Mouse (Mus musculus) CH12.LX (cell line): ENCODE data around the gene Rpl23.

Source experiments
- CHD1 ChIP-seq: IDR thresholded peaks from 2 replicates; pipeline ENCODE4 v1.6.1; 2012; ENCODE audit warnings: low read depth, low read length, improper control_type of control experiment, inconsistent platforms
- CTCF ChIP-seq, 2 experiments: IDR thresholded peaks in 1 of 2; conservative IDR thresholded peaks in 1 of 2; 2 replicates each; pipeline ENCODE4 v1.5.1; 2011 to 2012; ENCODE audit warnings: low read depth in 2 of 2, low read length in 2 of 2, improper control_type of control experiment in 1 of 2, inconsistent platforms in 1 of 2, mild to moderate bottlenecking in 1 of 2, moderate library complexity in 1 of 2
- ELF1 ChIP-seq: IDR thresholded peaks from 2 replicates; pipeline ENCODE4 v1.6.1; 2014; ENCODE audit warnings: low read depth, mild to moderate bottlenecking, inconsistent platforms, low read length, improper control_type of control experiment
- KAT2A ChIP-seq: IDR thresholded peaks from 2 replicates; pipeline ENCODE4 v1.6.1; 2012; ENCODE audit warnings: low read length, improper control_type of control experiment, inconsistent platforms; ENCODE audit not compliant: insufficient replicate concordance
- MAFK ChIP-seq: IDR thresholded peaks from 2 replicates; pipeline ENCODE4 v1.6.1; 2011; ENCODE audit warnings: low read length, improper control_type of control experiment; ENCODE audit not compliant: insufficient replicate concordance
- NELFE ChIP-seq: IDR thresholded peaks from 2 replicates; pipeline ENCODE4 v1.6.1; 2011; ENCODE audit warnings: low read depth, low read length, improper control_type of control experiment
- NRF1 ChIP-seq: IDR thresholded peaks from 2 replicates; pipeline ENCODE4 v1.6.1; 2014; ENCODE audit warnings: low read depth, mild to moderate bottlenecking, inconsistent platforms, low read length, improper control_type of control experiment, moderate library complexity
- POLR2A ChIP-seq: IDR thresholded peaks from 2 replicates; pipeline ENCODE4 v1.6.1; 2011; ENCODE audit warnings: low read depth, mild to moderate bottlenecking, improper control_type of control experiment, low read length
- RAD21 ChIP-seq: IDR thresholded peaks from 2 replicates; pipeline ENCODE4 v1.6.1; 2011; ENCODE audit warnings: low read depth, mild to moderate bottlenecking, low read length, improper control_type of control experiment, moderate library complexity
- RCOR1 ChIP-seq: conservative IDR thresholded peaks from 2 replicates; pipeline ENCODE4 v1.6.1; 2012; ENCODE audit warnings: low read depth, mild to moderate bottlenecking, inconsistent platforms, low read length, improper control_type of control experiment
- SIN3A ChIP-seq: IDR thresholded peaks from 2 replicates; pipeline ENCODE4 v1.6.1; 2012; ENCODE audit warnings: low read length, improper control_type of control experiment, inconsistent platforms
- TBP ChIP-seq: conservative IDR thresholded peaks from 2 replicates; pipeline ENCODE4 v1.6.1; 2011; ENCODE audit warnings: low read depth, low read length, improper control_type of control experiment
- USF2 ChIP-seq: conservative IDR thresholded peaks from 2 replicates; pipeline ENCODE4 v1.6.1; 2011; ENCODE audit warnings: low read depth, low read length, improper control_type of control experiment

GRCm38 (mm10) chr11:97803847-97804246 lies 21.6 kb upstream of the Rpl23 start:
- TF ChIP-seq NRF1 (no peak), CTCF (conservative IDR thresholded peaks at IDR 0.05 in 1 of 2, IDR thresholded peaks at IDR 0.05 in 1 of 2; ENCODE audit: low read depth in 2 of 2, low read length in 2 of 2) (no peak), USF2 (no peak), TBP (no peak), CHD1 (no peak), RCOR1 (no peak), MAFK (no peak), POLR2A (no peak), RAD21 (no peak), SIN3A (no peak), ELF1 (no peak), KAT2A (no peak), NELFE (no peak)
